Mouse (Mus musculus): ENCODE data around the gene Ptp4a2. TPM values are rescaled to one million over a fixed set of nuclear protein-coding genes. Genes with fewer than 3 reads are reported as not detected.

Ptp4a2 gene
- polyA plus RNA-seq, 1 experiment from 2014 or later, result 288 TPM

DNA sequence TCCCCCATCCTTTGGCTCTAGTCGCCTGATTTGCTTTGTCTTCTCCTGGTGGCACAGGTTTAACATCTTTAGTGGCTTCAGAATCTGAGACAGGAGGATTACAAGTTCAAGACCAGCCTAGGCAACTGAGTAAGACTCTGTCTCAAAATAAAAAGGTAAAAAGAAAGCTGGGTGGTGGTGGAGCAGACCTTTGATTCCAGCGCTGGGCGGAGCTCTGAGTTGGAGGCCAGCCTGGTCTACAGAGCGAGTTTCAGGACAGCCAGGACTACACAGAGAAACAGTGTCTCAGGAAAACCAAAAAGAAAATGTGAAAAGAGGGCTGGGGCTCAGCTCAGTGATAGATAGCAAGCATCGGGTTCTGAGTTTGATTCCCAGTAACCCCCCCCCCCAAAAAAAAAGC is 27.5 kb upstream of the Ptp4a2 start:
- no peak overlapping the region for H3K4me3 ChIP-seq
- H3K36me3 ChIP-seq, result no peaks in the 10 kb centered on the region
- ATAC-seq (ENCODE audit: low read depth), result no peak
- no peak overlapping the region for H3K27ac ChIP-seq (replicated peaks)
- no peak overlapping the region for H3K9ac ChIP-seq
- no peak overlapping the region for H3K4me2 ChIP-seq
- H3K4me1 ChIP-seq (replicated peaks), result peaks cover 20% of the 10 kb centered on the region
- WGBS, result 86% methylated on average over 5 of the region's 5 CpGs
- H3K27me3 ChIP-seq, result no peaks in the 10 kb centered on the region
- H3K9me3 ChIP-seq, result no peaks in the 10 kb centered on the region

DNA sequence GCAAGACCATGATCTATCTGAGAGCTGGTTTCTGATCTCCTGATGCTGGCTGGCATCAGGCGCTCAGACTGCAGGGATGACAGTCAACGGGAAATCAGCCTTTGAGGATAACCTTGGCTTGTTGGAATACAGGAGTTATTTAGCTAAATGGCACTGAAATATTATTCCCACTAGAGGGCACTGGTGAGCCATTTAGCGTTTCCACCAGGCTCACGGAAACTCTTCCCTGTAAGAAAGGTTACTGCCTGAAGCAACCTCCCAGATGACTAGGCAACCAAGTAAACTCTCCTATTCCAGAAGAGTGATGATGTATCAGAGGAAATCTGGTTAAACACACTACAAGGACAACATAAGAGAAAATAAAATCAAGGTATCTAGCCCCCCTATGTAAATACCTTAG is 25.8 kb upstream of the Ptp4a2 start:
- WGBS, result 2% methylated on average over 4 of the region's 4 CpGs
- no peak overlapping the region for H3K27ac ChIP-seq (replicated peaks)
- no peaks in the 10 kb centered on the region for H3K27me3 ChIP-seq
- peaks cover 20% of the 10 kb centered on the region for H3K4me1 ChIP-seq (replicated peaks)
- no peak for ATAC-seq (ENCODE audit: low read depth)
- H3K9ac ChIP-seq, result no peak overlapping the region
- no peaks in the 10 kb centered on the region for H3K36me3 ChIP-seq
- H3K4me3 ChIP-seq, result no peak overlapping the region
- no peaks in the 10 kb centered on the region for H3K9me3 ChIP-seq
- no peak overlapping the region for H3K4me2 ChIP-seq

DNA sequence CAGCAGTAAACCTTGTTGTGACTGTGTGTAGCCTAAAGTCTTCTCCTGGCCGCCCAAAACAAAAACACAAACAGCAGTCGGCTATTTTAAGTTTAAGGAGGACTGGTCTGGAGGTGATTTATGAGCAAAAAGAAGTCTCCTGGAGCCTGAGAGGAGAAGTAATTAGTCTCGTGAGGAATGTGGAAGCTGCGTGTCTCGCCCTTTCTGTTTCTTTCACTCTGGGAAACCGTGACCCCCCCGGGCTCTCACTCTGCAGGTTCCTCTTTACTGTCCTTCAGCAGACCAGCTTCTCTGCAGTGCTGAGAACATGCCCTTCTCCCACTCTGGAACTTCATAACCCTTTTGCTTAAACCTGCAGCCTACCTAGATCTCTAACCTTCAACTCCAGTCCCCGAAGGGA is 22.3 kb upstream of the Ptp4a2 start:
- WGBS, result 50% methylated on average over 8 of the region's 8 CpGs

DNA sequence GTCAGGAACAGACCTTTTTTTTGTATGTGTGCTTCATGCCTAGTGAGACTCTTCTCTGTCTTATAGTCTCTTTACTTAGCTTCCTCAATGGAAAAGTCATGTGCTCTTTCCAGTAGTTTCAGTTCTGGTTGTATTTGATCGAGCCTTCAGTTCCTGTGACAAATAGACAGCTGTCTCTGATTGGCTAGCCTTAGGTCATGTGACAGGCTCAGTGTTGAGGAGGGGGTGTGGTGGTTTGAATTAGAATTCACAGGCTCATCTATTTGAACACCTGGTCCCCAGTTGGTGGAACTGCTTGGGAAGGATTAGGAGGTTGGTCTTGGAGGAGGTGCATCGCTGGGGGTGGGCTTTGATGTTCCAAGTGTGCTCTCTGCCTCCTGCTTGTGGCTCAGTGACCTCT is 21.4 kb upstream of the Ptp4a2 start:
- Histone ChIP-seq H3K27ac (replicated peaks) (no peak overlapping the region), H3K27me3 (no peaks in the 10 kb centered on the region), H3K4me2 (no peak overlapping the region), H3K4me3 (no peak overlapping the region), H3K36me3 (no peaks in the 10 kb centered on the region), H3K9ac (no peak overlapping the region), H3K4me1 (replicated peaks) (peaks cover 11% of the 10 kb centered on the region), H3K9me3 (no peaks in the 10 kb centered on the region)
- WGBS, result 91% methylated on average over 2 of the region's 2 CpGs
- no peak for ATAC-seq (ENCODE audit: low read depth)

More for the DNA sequence above, 22.3 kb upstream of the Ptp4a2 start:
- H3K27ac ChIP-seq (replicated peaks), result no peak overlapping the region
- H3K9ac ChIP-seq, result no peak overlapping the region
- no peak overlapping the region for H3K4me2 ChIP-seq
- no peaks in the 10 kb centered on the region for H3K27me3 ChIP-seq
- H3K36me3 ChIP-seq, result no peaks in the 10 kb centered on the region
- ATAC-seq (ENCODE audit: low read depth), result no peak
- H3K4me3 ChIP-seq, result no peak overlapping the region
- no peaks in the 10 kb centered on the region for H3K9me3 ChIP-seq
- H3K4me1 ChIP-seq (replicated peaks), result peaks cover 9% of the 10 kb centered on the region; the same call in 1 of the 2 replicates

DNA sequence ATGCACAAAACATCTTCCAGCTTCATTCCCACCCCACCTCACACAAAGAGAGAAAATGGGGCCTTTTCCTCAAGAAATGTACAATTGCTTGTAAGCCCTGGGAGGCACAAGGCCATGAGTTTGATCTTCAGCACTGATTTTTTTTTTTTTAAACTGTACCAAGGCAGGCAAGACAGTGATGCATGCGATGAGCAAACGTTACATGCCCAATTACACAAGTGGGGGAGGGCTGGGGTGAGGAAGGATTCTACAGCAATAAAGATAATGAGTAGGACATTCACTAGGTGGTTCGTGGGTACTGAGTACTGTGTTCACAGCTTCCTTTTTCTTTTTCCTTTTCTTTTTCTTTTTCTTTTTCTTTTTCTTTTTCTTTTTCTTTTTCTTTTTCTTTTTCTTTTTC is 20.5 kb upstream of the Ptp4a2 start:
- no peaks in the 10 kb centered on the region for H3K9me3 ChIP-seq
- no peak overlapping the region for H3K4me3 ChIP-seq
- peaks cover 19% of the 10 kb centered on the region for H3K4me1 ChIP-seq (replicated peaks)
- 48% methylated on average over 3 of the region's 3 CpGs for WGBS
- H3K9ac ChIP-seq, result no peak overlapping the region
- H3K4me2 ChIP-seq, result no peak overlapping the region
- no peak overlapping the region for H3K27ac ChIP-seq (replicated peaks)
- no peaks in the 10 kb centered on the region for H3K36me3 ChIP-seq
- no peaks in the 10 kb centered on the region for H3K27me3 ChIP-seq
- no peak for ATAC-seq (ENCODE audit: low read depth)

DNA sequence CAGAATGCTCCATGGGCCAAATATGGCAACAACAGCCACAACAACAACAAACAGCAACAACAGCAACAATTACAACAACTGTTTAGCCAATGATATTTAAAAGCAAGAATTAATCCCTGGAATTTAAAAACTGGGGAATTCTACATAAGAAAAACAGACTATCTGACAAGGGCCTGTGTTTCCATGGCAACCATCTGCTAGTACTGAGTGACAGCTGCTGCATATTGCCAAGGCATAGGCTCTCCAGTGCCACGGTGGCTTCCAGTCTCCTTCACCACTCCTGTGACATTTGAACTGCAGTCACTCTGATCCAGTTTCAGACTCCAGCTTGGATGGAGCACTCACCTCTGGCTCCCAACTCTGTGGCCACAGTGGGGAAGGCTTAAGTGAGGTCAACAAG is 19.6 kb upstream of the Ptp4a2 start:
- 35% methylated on average over 1 of the region's 1 CpGs for WGBS
- Histone ChIP-seq H3K4me1 (replicated peaks) (peaks cover 27% of the 10 kb centered on the region), H3K9ac (no peak overlapping the region), H3K27ac (replicated peaks) (no peak overlapping the region), H3K27me3 (peaks cover 3% of the 10 kb centered on the region; the same call in 1 of the 2 replicates), H3K36me3 (no peaks in the 10 kb centered on the region), H3K4me3 (no peak overlapping the region), H3K9me3 (no peaks in the 10 kb centered on the region), H3K4me2 (no peak overlapping the region)
- no peak for ATAC-seq (ENCODE audit: low read depth)

DNA sequence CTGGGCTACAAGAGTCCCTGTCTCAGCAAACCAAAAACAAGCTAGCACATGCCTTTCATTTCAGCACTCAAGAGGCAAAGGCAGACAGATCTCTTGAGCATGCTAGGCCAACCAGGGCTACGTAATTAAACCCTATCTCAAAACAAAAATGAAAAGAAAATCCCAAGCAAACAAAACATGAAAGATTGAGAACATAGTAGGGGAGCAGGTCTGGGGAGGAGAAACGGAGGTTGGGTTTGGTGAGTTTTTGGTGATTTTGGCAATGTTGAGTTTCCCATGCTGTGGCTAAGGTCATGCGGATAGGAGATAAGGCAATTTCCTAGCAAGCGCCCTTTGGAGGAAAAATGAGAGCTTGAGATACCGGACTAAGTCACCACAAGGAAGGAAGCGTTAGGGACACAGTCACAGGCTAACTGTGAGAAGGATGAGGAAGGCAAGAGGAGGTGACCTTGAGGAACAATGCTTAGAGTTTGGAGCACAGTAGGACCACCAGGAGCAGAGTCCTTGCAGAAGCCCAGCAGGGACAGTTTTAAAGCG is 18.3 kb upstream of the Ptp4a2 start:
- Histone ChIP-seq H3K9me3 (no peaks in the 10 kb centered on the region), H3K4me3 (no peak overlapping the region), H3K27ac (replicated peaks) (no peak overlapping the region), H3K36me3 (no peaks in the 10 kb centered on the region), H3K27me3 (peaks cover 3% of the 10 kb centered on the region; the same call in 1 of the 2 replicates), H3K4me2 (no peak overlapping the region), H3K4me1 (replicated peaks) (peaks cover 27% of the 10 kb centered on the region), H3K9ac (no peak overlapping the region)
- 92% methylated on average over 7 of the region's 7 CpGs for WGBS
- ATAC-seq (ENCODE audit: low read depth), result no peak

DNA sequence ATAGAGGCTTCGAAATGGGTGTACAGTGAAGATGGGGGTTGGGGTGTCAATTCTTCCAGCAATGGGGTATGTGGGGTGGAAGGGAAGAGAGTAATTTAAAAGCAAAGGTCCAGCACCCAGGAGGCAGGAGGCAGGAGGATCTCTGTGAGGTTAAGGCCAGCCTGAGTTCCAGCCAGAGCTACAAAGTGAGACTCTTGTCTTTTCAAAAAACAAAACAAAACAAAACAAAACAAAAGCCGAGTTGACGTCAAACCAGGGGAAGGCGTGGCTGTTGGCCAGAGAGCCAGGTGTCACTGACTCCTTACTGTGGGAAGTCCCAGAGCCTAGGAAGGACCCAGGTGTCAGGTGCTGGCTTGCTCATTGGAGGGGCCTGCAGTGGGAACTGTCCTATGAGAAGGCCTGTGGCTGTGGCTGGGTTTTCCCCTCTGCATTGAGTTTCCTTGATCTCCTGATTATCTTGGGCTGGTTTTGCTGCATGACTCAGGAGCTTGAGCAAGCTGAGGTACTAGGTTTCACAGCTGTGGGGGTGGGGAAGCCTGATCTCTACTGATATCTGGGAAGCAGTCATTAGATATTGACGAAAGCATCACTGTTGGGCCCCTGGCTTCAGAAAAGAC is 17.2 kb upstream of the Ptp4a2 start:
- 73% methylated on average over 5 of the region's 5 CpGs for WGBS

DNA sequence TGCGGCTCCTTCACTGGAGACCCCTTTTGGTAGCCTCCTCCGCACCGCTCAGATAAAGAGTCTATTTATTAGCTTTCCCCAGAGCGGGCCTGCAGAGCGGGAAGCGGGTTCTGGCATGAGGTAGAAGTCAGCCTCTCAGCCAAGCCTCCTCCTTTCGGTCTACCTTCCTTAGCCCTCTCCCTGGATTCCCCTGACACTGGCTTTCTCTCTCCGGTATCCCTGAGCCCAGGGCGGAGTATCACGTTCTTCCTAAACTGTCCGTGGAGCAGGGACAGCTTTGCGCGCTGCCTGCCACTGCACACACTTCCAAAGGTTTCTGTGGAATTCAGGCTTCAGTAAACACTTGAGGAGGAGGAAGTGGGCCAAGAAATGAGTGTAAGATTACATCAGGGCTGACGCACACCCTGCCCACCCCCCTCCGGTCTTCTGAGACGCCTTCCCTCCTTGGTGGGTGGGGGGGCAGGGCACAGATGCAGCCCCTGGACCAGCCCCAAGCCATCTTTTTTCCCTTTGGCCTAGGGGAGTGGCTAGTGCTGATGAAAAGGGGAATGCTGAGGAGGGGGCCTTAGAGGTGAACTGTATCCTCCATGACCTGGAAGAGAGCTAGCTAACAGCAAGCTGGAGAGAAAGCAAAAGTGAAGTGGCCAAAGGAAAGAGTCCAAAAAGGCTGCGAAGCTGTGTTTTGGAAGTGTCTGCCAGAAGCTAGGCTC is 15.7 kb upstream of the Ptp4a2 start:
- Histone ChIP-seq H3K36me3 (no peaks in the 10 kb centered on the region), H3K9me3 (no peaks in the 10 kb centered on the region), H3K4me3 (no peak overlapping the region), H3K4me1 (replicated peaks) (peaks cover 27% of the 10 kb centered on the region), H3K4me2 (peak overlapping the region; percentile 33), H3K27ac (replicated peaks) (peak overlapping the region; percentile 64), H3K9ac (peak overlapping the region; percentile 43; the same call in 1 of the 2 replicates), H3K27me3 (peaks cover 3% of the 10 kb centered on the region; the same call in 1 of the 2 replicates)
- 17% methylated on average over 17 of the region's 17 CpGs for WGBS
- ATAC-seq (ENCODE audit: low read depth), result peak; percentile 40; the same call in 1 of the 2 replicates

More for the DNA sequence above, 17.2 kb upstream of the Ptp4a2 start:
- ATAC-seq (ENCODE audit: low read depth), result no peak
- Histone ChIP-seq H3K4me1 (replicated peaks) (peaks cover 27% of the 10 kb centered on the region), H3K9me3 (no peaks in the 10 kb centered on the region), H3K36me3 (no peaks in the 10 kb centered on the region), H3K4me3 (no peak overlapping the region), H3K4me2 (no peak overlapping the region), H3K27me3 (peaks cover 3% of the 10 kb centered on the region; the same call in 1 of the 2 replicates), H3K27ac (replicated peaks) (no peak overlapping the region), H3K9ac (no peak overlapping the region)

DNA sequence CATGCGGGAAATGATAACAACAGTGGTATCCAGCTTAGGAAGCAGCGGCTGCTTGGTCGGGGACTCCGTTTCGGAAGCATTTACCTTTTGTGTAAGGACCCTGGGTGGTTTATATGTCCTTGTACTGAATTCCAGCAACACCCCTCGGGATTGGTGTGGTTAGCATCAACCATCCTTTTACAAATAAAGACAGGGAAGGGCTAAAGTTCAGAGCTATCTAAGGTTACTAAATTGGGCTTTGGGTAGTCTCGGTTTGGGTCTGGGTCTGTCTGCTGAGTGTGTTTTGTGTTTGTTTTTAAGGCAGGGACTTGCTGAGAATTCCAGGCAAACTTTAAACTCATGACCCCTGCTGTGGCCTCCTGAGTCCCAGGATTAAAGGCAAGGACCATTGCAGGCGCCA is 15.2 kb upstream of the Ptp4a2 start:
- no peak overlapping the region for H3K9ac ChIP-seq
- H3K36me3 ChIP-seq, result no peaks in the 10 kb centered on the region
- peaks cover 27% of the 10 kb centered on the region for H3K4me1 ChIP-seq (replicated peaks)
- WGBS, result 24% methylated on average over 8 of the region's 8 CpGs
- H3K4me3 ChIP-seq, result no peak overlapping the region
- peak overlapping the region; percentile 33 for H3K4me2 ChIP-seq
- no peaks in the 10 kb centered on the region for H3K9me3 ChIP-seq
- H3K27me3 ChIP-seq, result peaks cover 3% of the 10 kb centered on the region; the same call in 1 of the 2 replicates
- H3K27ac ChIP-seq (replicated peaks), result peak overlapping the region; percentile 64; the same call in 1 of the 2 replicates
- no peak for ATAC-seq (ENCODE audit: low read depth)

DNA sequence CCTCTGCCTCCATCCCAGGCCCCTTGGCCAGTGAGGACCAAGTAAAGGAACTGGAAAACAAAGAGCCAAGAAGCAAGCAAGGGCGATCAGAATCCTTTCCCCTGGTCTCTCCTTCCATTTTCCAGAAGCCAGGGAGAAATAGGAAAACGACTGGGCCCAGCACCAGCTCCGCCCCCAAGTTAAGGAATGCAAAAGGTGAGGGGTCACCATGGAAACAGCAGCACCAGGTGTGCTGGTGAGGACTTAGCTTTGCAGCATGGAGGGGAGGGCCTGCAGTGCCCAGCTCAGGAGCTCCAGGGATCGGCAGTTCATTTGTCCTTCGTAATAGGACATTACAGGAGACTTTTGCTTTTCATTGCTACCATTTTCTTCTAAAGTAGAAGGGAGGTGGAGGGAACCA is 13.0 kb upstream of the Ptp4a2 start:
- no peak overlapping the region for H3K27ac ChIP-seq (replicated peaks)

DNA sequence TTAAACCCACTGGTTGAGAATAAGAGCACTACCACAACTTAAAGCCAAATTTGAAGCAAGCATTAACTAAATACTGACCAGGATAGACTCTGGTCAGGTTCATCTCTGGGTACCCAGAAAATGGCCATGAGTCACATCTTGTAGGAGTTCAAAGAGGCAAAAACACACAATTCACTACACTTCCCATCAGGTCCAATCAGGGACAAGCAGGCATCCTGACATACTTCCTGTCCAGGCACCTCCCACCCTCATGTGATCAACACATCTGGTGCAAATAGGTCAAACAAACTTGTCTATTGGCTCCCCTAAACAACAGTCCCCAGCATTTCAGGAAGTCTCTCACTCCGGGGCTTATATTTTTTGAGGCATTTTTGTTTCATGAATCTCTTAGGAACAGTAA is 7.7 kb upstream of the Ptp4a2 start:
- no peaks in the 10 kb centered on the region for H3K27me3 ChIP-seq
- 78% methylated on average over 1 of the region's 1 CpGs for WGBS
- no peaks in the 10 kb centered on the region for H3K4me1 ChIP-seq (replicated peaks)
- ATAC-seq (ENCODE audit: low read depth), result no peak
- no peak overlapping the region for H3K4me3 ChIP-seq
- H3K27ac ChIP-seq (replicated peaks), result no peak overlapping the region
- H3K4me2 ChIP-seq, result no peak overlapping the region
- H3K9ac ChIP-seq, result no peak overlapping the region
- no peaks in the 10 kb centered on the region for H3K36me3 ChIP-seq
- H3K9me3 ChIP-seq, result no peaks in the 10 kb centered on the region

More for the DNA sequence above, 13.0 kb upstream of the Ptp4a2 start:
- Histone ChIP-seq H3K9me3 (no peaks in the 10 kb centered on the region), H3K36me3 (no peaks in the 10 kb centered on the region), H3K4me2 (no peak overlapping the region), H3K4me1 (replicated peaks) (peaks cover 18% of the 10 kb centered on the region), H3K9ac (no peak overlapping the region), H3K27me3 (peaks cover 3% of the 10 kb centered on the region; the same call in 1 of the 2 replicates), H3K4me3 (no peak overlapping the region)
- WGBS, result 46% methylated on average over 5 of the region's 5 CpGs
- ATAC-seq (ENCODE audit: low read depth), result no peak
